Mouse (Mus musculus) brain, embryonic 14.5 days (tissue): Measurements from ENCODE around the gene Aplp1.

Source experiments
- CTCF ChIP-seq: fragments of 200-500 bp; IDR thresholded peaks from 2 replicates; pipeline ENCODE4 v1.5.1; 2012; ENCODE audit warnings: inconsistent platforms, mild to moderate bottlenecking, moderate library complexity, borderline replicate concordance; ENCODE audit not compliant: insufficient read depth, insufficient read length; ENCODE audit errors: extremely low read depth
- POLR2A ChIP-seq: fragments of 200-500 bp; IDR thresholded peaks from 2 replicates; pipeline ENCODE4 v1.6.1; 2012; ENCODE audit warnings: mild to moderate bottlenecking, inconsistent platforms, borderline replicate concordance; ENCODE audit not compliant: poor library complexity, insufficient read depth, insufficient read length, severe bottlenecking; ENCODE audit errors: extremely low read depth

- TF ChIP-seq CTCF, result no peak
- TF ChIP-seq POLR2A, result no peak
These were observed 51.0 kb downstream of the Aplp1 start for GRCm38 (mm10) chr7:30394379-30394778.
